Mouse (Mus musculus): ENCODE measurements at regions not wholly inside any gene's neighbourhood (a gene's known extent, or its start where the extent isn't known, plus 50 kb on each side); places are given as distances from the start of the nearest gene placed in this dataset.
A peak's percentile ranks its signal among the peaks of the same experiment; 100 is the strongest.

DNA sequence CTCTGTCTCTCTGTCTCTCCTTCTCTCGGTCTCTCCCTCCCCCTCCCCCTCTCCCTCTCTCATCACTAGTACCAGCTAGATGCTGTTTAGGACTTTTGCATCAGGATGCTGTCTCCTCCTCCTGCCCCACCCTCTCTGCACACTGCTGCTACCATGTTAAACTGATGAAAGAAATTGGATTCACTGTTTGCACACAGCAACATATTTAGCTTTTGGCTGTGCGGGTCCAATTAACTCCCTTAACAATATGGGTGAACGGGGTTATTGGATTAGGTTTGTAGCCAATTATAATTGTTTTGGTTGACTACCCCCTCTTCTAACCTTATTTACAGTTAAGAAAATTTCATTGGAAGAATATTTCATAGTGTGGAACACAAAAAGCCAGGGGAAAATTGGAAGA lies 424.0 kb upstream of the Sorcs1 start:
- no peak for DNase-seq

- no peak for DNase-seq
Observed at GRCm38 (mm10) chr19:51074762-51075161, 396.3 kb upstream of the Sorcs1 start.

DNA sequence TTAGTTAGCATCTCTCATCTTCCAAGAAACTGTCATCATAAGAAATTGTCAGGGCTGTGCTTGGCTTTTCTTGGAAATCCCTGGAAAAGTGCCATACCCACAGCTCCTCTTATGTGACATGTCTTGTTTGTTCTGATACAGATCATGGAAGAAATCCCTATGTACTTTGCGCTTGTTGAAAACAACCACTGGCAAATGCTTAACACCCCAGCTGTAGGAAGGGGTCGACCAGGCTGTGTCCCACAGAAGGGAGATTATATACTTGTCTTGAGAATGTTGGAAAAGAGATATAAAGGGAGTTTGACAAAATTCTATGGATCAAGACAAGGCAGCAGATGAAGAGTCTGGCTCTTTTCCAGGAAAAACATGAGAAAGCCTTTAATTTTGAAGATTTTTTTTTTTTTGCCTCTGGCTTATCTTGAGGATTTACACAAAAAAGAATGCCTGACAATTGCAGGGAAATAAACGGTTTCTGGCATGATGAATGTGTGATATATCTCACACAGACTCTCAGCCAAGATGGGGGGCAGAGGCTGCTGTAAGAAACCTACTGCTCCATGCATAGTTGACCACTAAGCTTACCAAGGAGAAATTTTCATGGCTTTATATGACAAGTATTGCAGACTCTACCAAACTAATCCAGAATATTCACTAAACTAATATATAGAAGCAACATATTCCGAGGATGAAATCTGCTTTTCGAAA lies 381.7 kb upstream of the Sorcs1 start:
- no peak for DNase-seq

GRCm38 (mm10) chr19:51043544-51043943 lies 365.1 kb upstream of the Sorcs1 start:
- no peak for DNase-seq

- no peak for DNase-seq
Observed at GRCm38 (mm10) chr19:50994471-50994870, 316.0 kb upstream of the Sorcs1 start.

GRCm38 (mm10) chr19:50971066-50971465 lies 292.6 kb upstream of the Sorcs1 start:
- peak; percentile 17 for DNase-seq

DNA sequence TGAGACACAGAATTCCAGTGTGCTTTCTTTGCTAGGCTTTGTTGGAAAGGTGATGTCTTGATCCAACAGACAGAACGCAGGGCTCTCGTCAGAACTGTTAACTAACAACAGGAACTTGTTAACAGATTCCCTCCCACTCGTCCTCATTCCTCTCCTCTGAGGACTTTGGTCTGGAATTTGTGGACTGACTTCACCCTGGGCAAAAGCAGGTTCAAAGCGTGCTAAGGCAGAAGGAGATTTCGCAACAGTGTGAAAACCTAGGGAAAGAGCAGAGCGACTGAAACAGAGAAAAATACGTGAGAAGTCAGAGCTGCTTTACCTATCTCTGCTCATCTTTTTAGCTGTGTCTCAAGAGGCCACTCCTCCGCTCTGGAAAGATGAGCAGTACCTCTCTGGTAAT lies 283.5 kb upstream of the Sorcs1 start:
- no peak for DNase-seq

DNA sequence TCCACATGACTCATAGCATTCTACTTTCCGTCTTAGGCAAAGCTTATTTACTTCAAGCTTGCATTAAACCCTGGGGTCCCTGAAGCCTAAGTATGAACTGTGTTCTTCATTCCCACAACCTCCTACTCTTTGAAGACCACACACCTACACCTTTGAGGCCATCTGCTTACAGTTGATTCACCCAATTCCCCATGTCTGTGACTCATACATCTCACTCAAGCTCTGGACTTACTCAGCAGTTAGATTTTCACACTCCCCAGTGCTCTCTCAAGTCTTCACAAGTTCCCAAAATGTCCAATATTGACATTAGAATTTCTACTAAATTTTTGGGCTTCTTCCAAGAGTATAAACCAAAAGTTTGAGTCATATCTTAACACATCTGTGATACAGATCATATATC lies 266.6 kb upstream of the Sorcs1 start:
- DNase-seq, result no peak

GRCm38 (mm10) chr19:50911646-50912045 lies 233.2 kb upstream of the Sorcs1 start:
- no peak for DNase-seq

DNA sequence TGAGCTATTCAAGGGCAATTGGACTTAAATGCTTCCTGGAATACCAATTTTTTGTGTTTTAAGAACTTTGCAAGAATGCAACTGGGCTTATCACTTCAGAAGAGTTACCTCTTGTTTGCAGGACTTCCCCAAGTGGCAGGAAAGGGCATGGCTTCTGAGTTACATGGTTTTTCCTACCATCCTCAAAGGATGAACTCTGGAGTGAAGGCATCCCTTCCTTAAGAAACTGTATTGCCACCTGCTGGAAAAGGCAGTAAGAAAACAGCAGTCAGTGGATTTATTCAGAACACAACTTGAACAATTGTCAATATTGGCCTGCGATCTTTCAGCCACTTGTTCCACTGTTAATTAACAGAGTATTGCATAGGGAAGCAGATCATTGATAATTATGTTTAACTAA lies 232.2 kb upstream of the Sorcs1 start:
- no peak for DNase-seq

DNA sequence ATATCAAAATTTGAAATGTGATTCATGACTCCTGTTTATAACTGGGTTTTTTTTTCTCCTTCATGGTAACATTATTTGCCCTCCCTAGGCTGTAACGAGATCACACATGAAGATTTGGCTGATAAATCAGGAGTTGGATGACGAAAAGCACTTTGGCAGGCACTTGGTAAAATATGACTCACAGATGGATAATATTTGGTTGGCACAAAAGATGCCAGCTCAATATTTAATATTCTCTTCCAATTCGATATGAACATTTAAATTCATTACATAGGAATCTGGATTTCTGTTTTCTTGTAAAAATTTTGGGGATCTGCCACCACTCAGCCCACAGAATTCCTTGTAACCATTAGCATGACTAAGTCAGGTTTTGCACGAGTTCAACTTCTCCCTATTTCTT lies 230.3 kb upstream of the Sorcs1 start:
- DNase-seq, result no peak

- DNase-seq, result no peak
Observed at GRCm38 (mm10) chr19:50893755-50894154, 215.3 kb upstream of the Sorcs1 start.

- no peak for DNase-seq
Observed at GRCm38 (mm10) chr19:50872661-50873060, 194.2 kb upstream of the Sorcs1 start.

DNA sequence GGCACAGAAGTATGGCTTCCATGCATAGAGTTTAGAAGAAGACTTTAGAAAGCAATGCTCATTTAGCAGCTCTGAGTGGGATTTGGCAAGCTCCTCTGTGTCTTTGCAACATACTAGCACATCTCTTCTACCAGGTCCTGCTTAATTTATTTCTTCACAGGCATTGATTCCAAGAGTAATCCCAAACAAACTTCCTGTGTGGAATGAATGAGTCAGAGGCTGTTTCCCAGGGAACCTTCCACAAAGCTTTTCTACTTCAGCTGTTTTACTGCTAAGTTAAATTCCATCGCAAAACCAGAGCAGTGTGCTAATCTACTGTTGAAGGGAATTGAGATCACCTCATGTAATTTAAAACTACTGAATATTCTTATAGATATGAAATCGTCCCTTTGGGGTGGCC lies 193.7 kb upstream of the Sorcs1 start:
- DNase-seq, result no peak

GRCm38 (mm10) chr19:50854854-50855253 lies 176.4 kb upstream of the Sorcs1 start:
- no peak for DNase-seq

DNA sequence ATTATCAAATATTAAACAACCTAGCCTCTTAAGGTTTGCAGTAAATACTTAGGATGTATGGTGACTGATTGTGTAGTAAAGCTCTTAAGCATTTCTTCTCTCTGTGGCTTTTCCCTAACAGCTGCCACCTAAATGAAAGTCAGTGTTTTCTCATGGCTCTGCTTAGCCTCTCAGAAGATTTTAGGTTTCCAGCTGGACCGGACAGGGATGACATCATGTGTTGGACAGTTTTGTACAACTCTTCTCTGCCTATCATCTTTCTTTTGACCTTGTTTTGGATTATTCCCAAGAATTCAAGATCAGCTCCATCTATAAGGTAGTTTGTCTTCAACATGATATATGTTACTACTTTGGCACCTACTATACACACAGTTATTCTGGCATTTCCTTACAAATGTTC lies 162.1 kb upstream of the Sorcs1 start:
- DNase-seq, result no peak

Data from adrenal gland, adult 8-10 months (tissue).